Mouse (Mus musculus) heart, adult 2 months (tissue): ENCODE results near the gene Synpo2l.

Experiments used
- CTCF ChIP-seq: fragments of 200-600 bp; IDR thresholded peaks from 2 replicates; pipeline ENCODE4 v1.8.1; 2022; ENCODE audit warnings: antibody characterized with exemption, mild to moderate bottlenecking, moderate library complexity
- EP300 ChIP-seq: fragments of 200-500 bp; IDR thresholded peaks from 2 replicates; pipeline ENCODE4 v1.6.1; 2011; ENCODE audit warnings: low read depth, low read length, control low read depth; ENCODE audit not compliant: insufficient read depth

DNA sequence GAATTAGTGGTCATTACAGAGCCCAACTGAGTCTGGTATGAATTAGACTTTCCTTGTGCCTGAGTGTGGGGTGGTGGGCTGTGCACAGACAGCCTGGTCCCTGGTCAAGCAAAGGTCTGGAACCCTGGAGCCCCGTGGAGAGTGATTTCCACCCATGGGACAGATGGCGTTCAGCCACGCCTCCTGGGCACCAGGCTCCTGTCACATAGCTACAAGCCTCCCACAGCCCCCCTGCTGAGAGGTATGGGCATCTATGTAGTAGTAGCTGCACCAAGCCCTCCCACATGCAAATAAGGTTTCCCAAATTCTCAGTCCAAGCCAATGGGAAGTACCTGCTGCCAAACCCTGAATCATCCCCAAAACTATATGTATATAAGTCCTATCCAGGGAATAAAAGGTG lies 41.2 kb downstream of the Synpo2l start:
- no peak for TF ChIP-seq EP300
- TF ChIP-seq CTCF = no peak
